Mouse (Mus musculus): ENCODE data around the gene Ypel4. TPM values are rescaled to one million over a fixed set of nuclear protein-coding genes. Genes with fewer than 3 reads are reported as not detected.

The Ypel4 gene
- not detected for total RNA-seq (2023)

GRCm38 (mm10) chr2:84733579-84734300, at the start of gene Ypel4:
Ypel4 (plus strand) TSS chr2:84734058.

GRCm38 (mm10) chr2:84714811-84715561, 18.9 kb upstream of the Ypel4 start, which contains the start of gene Zdhhc5:
Zdhhc5 (minus strand) TSS chr2:84715180.

GRCm38 (mm10) chr2:84727172-84727858, 6.5 kb upstream of the Ypel4 start, which contains the start of gene Clp1:
Clp1 (minus strand) TSS chr2:84727350.

GRCm38 (mm10) chr2:84743561-84743960, 9.7 kb downstream of the Ypel4 start, which contains the start of gene Gm19426:
Gm19426 (minus strand) TSS chr2:84743655.

GRCm38 (mm10) chr2:84775241-84775640, 41.4 kb downstream of the Ypel4 start, which contains the start of gene Serping1:
Serping1 (minus strand) TSS chr2:84775444.

Other genes starting within 250 kb of the Ypel4 start
- gene Ctnnd1, start 83.3 kb upstream of the Ypel4 start, total RNA-seq (2023): 1 to 10 TPM; 3.5 to 4.8 TPM
- not detected for gene Btbd18, start 75.0 kb upstream of the Ypel4 start, total RNA-seq (2023)
- gene Selenoh, start 63.3 kb upstream of the Ypel4 start, total RNA-seq (2023): 10 to 100 TPM; 41.3 to 53.3 TPM
- not detected for gene Gm28635, start 56.0 kb upstream of the Ypel4 start, total RNA-seq (2023)
- gene Med19, start 55.7 kb upstream of the Ypel4 start, total RNA-seq (2023): 10 to 100 TPM; 19.3 to 19.8 TPM
- gene Tmx2, start 54.9 kb upstream of the Ypel4 start, total RNA-seq (2023): 10 to 100 TPM; 46.0 to 47.6 TPM
- gene Zdhhc5, start 18.9 kb upstream of the Ypel4 start, total RNA-seq (2023): 10 to 100 TPM; 58.9 to 60.5 TPM
- gene Clp1, start 6.7 kb upstream of the Ypel4 start, total RNA-seq (2023): 10 to 100 TPM; 23.8 to 30.5 TPM
- not detected for gene Gm19426, start 9.6 kb downstream of the Ypel4 start, total RNA-seq (2023)
- gene Serping1, start 41.4 kb downstream of the Ypel4 start, total RNA-seq (2023): under 1 TPM in 1 of 2 experiments, not detected in 1; 0.29 TPM
- gene Ube2l6, start 64.8 kb downstream of the Ypel4 start, total RNA-seq (2023): 10 to 100 TPM; 11.8 to 13.3 TPM
- gene Smtnl1, start 88.6 kb downstream of the Ypel4 start, total RNA-seq (2023): not detected
- gene Timm10, start 92.9 kb downstream of the Ypel4 start, total RNA-seq (2023): 10 to 100 TPM; 18.6 to 21.9 TPM
- 1 to 10 TPM; 5.4 to 8.1 TPM for gene Slc43a1, start 104.8 kb downstream of the Ypel4 start, total RNA-seq (2023)
- under 1 TPM in 1 of 2 experiments, not detected in 1; 0.55 TPM for gene Rtn4rl2, start 152.7 kb downstream of the Ypel4 start, total RNA-seq (2023)
- 1 to 10 TPM; 5.3 to 7.5 TPM for gene Slc43a3, start 202.5 kb downstream of the Ypel4 start, total RNA-seq (2023)
- 1 to 10 TPM in 1 of 2 experiments, not detected in 1; 1.4 TPM for gene Prg2, start 246.4 kb downstream of the Ypel4 start, total RNA-seq (2023)